Mouse (Mus musculus) hindbrain, embryonic 16.5 days (tissue): Measurements from ENCODE around the gene Pabpc4l. TPM values are rescaled to one million over a fixed set of nuclear protein-coding genes. Genes with fewer than 3 reads are reported as not detected.
A peak's percentile ranks its signal among the peaks of the same experiment; 100 is the strongest.
"Not testable (repeated sequence)": the region's sequence is repeated elsewhere in the genome, so short reads cannot be mapped to it uniquely, and the experiment has no call there.

Source experiments
- ATAC-seq: fragments of 200-750 bp; cut with Nextera tagmentation; 2 replicates; pipeline ENCODE4 v1.8.0; 2017; ENCODE audit warnings: moderate TSS enrichment, moderate library complexity
- H3K27ac ChIP-seq: fragments of 300-500 bp; sonication (generic); 2 replicates; pipeline ENCODE4 v1.5.1; 2014; ENCODE audit warnings: low read depth, mild to moderate bottlenecking, control low read depth, low read length, moderate library complexity
- H3K27me3 ChIP-seq: fragments of 300-500 bp; sonication (generic); replicated peaks from 2 replicates; pipeline ENCODE4 v1.6.1; 2014; ENCODE audit warnings: low read length; ENCODE audit not compliant: control insufficient read depth, insufficient read depth
- H3K36me3 ChIP-seq: fragments of 300-500 bp; sonication (generic); 2 replicates; pipeline ENCODE4 v1.6.1; 2014; ENCODE audit warnings: mild to moderate bottlenecking, low read length, moderate library complexity, mixed read lengths; ENCODE audit not compliant: control insufficient read depth, insufficient read depth
- H3K4me1 ChIP-seq: fragments of 300-500 bp; sonication (generic); 2 replicates; pipeline ENCODE4 v1.6.1; 2014; ENCODE audit warnings: low read depth, low read length; ENCODE audit not compliant: control insufficient read depth, insufficient read depth
- H3K4me2 ChIP-seq: fragments of 300-500 bp; sonication (generic); 2 replicates; pipeline ENCODE4 v1.6.1; 2014; ENCODE audit warnings: mild to moderate bottlenecking, low read length, control low read depth, moderate library complexity
- H3K4me3 ChIP-seq: fragments of 300-500 bp; sonication (generic); 2 replicates; pipeline ENCODE4 v1.5.1; 2014; ENCODE audit warnings: mild to moderate bottlenecking, low read length, control low read depth, moderate library complexity
- H3K9ac ChIP-seq: fragments of 300-500 bp; sonication (generic); 2 replicates; pipeline ENCODE4 v1.6.1; 2014; ENCODE audit warnings: low read depth, mild to moderate bottlenecking, control low read depth, low read length, moderate library complexity
- H3K9me3 ChIP-seq: fragments of 300-500 bp; sonication (generic); 2 replicates; pipeline ENCODE4 v1.6.1; 2014; ENCODE audit warnings: mild to moderate bottlenecking, low read length, moderate library complexity; ENCODE audit not compliant: control insufficient read depth
- WGBS: fragments of 180-500 bp; shearing (Covaris S2); extraction: QIAGEN DNeasy Blood & Tissue Kit; methylation state at CpG from one replicate; pipeline ENCODE4 v1.1.7; 2014; 5-methylcytosine and 5-hydroxymethylcytosine counted together
- polyA plus RNA-seq: library from polyadenylated mRNA; unstranded; fragments of >200 nt; fragmentation: Nextera tagmentation; extraction: Ambion mirVana; gene quantifications from 2 replicates; pipeline ENCODE4 v1.2.1, GENCODE M21; 2015

The Pabpc4l gene
- polyA plus RNA-seq = 2.6 and 2.7 TPM in 2 replicates

DNA sequence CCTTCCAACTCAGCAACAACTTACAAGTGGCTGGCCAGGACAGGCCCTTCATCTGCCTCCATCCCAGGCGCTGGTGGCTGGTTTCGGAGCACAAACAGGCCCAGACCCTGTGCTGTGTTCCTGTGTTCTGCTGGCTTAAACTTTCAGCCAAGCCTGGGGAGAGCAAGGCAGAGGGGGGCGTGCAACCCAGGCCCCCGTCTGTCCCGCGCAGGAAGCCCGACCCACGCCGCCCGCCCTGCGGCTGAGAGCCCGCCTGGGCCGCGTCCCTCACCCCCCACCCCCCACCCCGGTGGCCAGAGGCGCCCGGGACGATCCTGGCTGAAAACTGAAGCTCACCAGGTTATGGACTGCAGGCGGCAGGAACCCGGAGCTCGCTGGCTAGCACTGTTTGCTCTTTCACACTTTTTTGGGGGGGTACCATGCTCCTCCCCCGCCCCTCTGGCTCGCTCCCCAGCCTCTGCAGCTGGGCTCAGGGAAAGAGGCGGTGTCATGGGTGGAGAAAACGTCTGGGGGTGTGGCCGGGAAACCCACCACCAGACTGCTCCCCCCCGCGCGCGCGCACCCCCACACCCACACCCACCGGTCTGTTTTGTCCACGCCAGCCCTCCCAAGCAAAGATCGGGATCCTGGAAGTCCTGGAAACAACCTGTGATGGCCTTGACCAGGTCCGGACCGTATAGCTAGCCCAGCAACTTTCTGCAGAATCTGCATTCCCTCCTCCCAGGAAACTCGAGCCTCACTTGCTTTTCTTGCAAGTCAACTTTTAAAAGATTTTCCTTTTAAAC lies at the start of gene Pabpc4l:
Pabpc4l (minus strand) TSS at position 739 of the 785 bp plus-strand sequence.
- Histone ChIP-seq H3K36me3 (no peaks in the 10 kb centered on the region), H3K4me2 (peak within 1 kb of the TSS; percentile 99), H3K27me3 (no peaks in the 10 kb centered on the region), H3K9me3 (no peaks in the 10 kb centered on the region; the same call in 1 of the 2 replicates), H3K4me1 (no peaks in the 10 kb centered on the region; the same call in none of the 2 replicates), H3K9ac (peak within 1 kb of the TSS; percentile 76), H3K27ac (peak within 1 kb of the TSS; percentile 54; the same call in 1 of the 2 replicates), H3K4me3 (peak within 1 kb of the TSS; percentile 66)
- peak; percentile 95 for ATAC-seq
- under 1% methylated on average over 37 of the region's 37 CpGs for WGBS

DNA sequence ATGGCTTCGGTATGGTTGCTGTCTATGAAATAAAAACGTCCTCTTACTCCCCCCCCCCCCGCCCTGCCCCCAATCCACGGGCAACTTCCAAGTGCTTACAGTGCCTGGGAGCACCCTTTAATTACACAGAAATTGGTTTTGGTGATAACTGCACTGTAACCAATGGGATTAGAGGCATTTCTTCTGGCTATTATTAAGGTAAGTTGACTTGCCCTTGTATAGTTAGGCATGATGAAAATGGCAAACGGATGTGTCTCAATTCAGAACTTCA lies 42.9 kb upstream of the Pabpc4l start:
- Histone ChIP-seq H3K4me1 (no peaks in the 10 kb centered on the region), H3K9me3 (no peaks in the 10 kb centered on the region), H3K36me3 (no peaks in the 10 kb centered on the region), H3K27me3 (no peaks in the 10 kb centered on the region), H3K27ac (no peak overlapping the region), H3K4me3 (no peak overlapping the region), H3K4me2 (no peak overlapping the region), H3K9ac (no peak overlapping the region)
- ATAC-seq = no peak
- WGBS = 75% methylated on average over 5 of the region's 5 CpGs

DNA sequence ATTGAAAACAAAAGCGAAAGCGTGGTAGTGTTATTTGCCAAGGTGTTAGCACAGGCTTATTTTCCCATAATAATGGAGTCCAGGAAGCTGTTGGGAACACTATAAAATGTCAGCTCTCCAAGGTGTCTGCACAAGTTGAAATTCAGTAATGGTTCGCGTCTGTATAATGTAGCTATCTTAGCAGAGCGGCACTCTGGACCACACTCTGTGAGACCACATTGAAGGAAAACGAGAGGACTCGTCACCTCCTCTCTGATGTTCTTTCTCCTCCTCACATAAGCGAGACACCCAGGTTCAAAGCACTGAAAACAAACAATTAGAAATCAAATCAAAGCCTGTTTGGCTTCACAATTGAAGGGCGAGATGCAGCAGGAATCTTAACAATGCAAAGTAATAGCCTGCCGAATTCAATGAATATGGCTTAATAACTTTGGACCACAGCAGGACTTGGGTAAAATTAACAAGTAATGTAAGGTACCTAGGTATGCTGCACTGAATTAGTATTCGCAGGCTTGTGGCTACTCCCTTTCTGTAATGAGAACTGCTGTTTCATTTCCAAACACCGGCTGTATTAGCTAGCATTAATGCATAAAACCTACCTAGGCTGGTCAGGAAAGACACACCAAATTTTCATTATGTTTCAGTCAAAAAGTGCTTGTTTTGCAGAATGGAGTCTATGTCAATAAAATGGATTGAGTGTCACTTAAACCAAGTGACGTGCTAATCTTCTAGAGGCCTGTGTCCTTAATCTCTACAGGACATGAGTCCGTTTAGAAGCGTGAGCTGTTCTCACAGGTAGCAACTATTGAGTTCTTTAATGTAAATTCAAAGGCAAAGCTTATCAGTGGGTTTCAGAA lies 42.3 kb upstream of the Pabpc4l start:
- Histone ChIP-seq H3K4me2 (no peak overlapping the region; the same call in 1 of the 2 replicates), H3K27me3 (no peaks in the 10 kb centered on the region), H3K4me1 (no peaks in the 10 kb centered on the region), H3K9me3 (no peaks in the 10 kb centered on the region), H3K4me3 (no peak overlapping the region), H3K27ac (no peak overlapping the region), H3K9ac (no peak overlapping the region), H3K36me3 (no peaks in the 10 kb centered on the region)
- 72% methylated on average over 15 of the region's 15 CpGs for WGBS
- ATAC-seq = no peak

DNA sequence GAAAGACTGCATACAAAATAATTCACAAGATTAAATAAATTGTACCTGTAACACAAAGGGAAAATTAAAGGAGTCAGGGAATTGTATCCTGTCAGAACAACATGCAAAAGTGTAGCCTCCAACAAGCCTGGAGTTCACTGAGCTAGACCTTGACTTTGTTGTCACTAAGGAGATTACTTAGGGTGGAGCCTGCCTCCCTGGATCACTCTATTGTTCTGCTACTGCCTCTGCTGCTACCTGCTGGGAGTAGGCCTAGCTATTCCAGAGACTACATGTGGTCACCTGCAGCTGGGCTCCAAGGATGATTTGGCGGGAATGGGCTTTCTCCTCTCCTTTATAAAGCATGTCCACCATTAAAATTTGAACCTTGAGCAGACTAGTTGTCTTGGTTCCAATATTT lies 38.1 kb upstream of the Pabpc4l start:
- ATAC-seq, H3K27me3 ChIP-seq: not testable (repeated sequence)
- WGBS = 72% methylated on average over 1 of the region's 1 CpGs

DNA sequence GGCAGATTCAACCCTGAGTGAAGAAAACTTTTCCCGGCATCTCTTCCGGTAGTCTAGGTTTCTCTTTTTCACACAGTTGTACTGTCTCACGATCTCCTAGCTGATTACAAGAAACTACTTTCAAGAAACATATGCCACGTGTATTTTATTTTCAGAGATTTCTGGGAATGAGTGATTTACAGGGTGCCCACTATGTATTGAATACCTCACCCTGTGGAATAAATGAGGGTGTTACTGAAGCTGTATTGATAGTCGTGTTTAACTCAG lies 180 bp upstream of the Pabpc4l start:
- no peak overlapping the region for H3K27ac ChIP-seq
- no peaks in the 10 kb centered on the region for H3K36me3 ChIP-seq
- H3K4me1 ChIP-seq = no peaks in the 10 kb centered on the region; the same call in none of the 2 replicates
- H3K4me2 ChIP-seq = peak overlapping the region; percentile 99
- peak overlapping the region; percentile 76; the same call in 1 of the 2 replicates for H3K9ac ChIP-seq
- H3K27me3 ChIP-seq = no peaks in the 10 kb centered on the region
- peak overlapping the region; percentile 66 for H3K4me3 ChIP-seq
- H3K9me3 ChIP-seq = no peaks in the 10 kb centered on the region; the same call in 1 of the 2 replicates
- WGBS = 16% methylated on average over 5 of the region's 5 CpGs
- ATAC-seq = no peak

More for the DNA sequence above, 38.1 kb upstream of the Pabpc4l start:
- not testable (repeated sequence) for H3K9me3 ChIP-seq, H3K36me3 ChIP-seq, H3K27ac ChIP-seq, H3K4me2 ChIP-seq, H3K9ac ChIP-seq, H3K4me3 ChIP-seq, H3K4me1 ChIP-seq

- Histone ChIP-seq H3K4me1 (no peaks in the 10 kb centered on the region), H3K4me2 (no peak overlapping the region), H3K9ac (no peak overlapping the region), H3K36me3 (no peaks in the 10 kb centered on the region), H3K4me3 (no peak overlapping the region), H3K27me3 (no peaks in the 10 kb centered on the region), H3K27ac (no peak overlapping the region), H3K9me3 (no peaks in the 10 kb centered on the region)
- no peak for ATAC-seq
Observed at GRCm38 (mm10) chr3:46431416-46431815, 16.6 kb downstream of the Pabpc4l start.
